Mouse (Mus musculus): ENCODE data around the gene Preb. TPM values are rescaled to one million over a fixed set of nuclear protein-coding genes. Genes with fewer than 3 reads are reported as not detected.

Gene Preb
- polyA plus RNA-seq, 1 experiment from 2014 or later = 103 TPM

DNA sequence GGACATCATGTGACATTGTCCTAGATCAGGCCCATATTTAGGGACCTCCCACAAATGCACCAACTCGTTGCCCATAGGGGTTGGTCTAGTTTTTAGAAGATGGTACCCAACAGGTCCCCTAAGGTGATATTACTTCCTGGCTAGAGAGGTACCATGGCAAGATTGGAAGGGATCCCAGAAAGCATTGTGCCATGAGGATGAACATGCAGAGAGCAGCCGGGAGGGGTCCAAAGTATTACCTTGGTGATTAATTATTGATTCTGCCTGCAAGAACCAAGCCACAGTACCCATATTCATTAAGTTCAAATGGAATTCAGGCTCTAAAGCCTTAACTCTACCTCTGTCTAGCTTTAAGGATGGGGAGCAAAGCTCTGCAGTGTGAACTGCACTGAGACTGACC lies 34.1 kb downstream of the Preb start:
- ATAC-seq (replicated peaks; ENCODE audit: low FRiP score, low read depth) (no peak), DNase-seq (ENCODE audit: low spot score) (no peak)
- H3K4me1 ChIP-seq (replicated peaks; ENCODE audit: insufficient read depth, low read length) = peaks cover 10% of the 10 kb centered on the region
- H3K9me3 ChIP-seq (replicated peaks; ENCODE audit: low read length) = no peaks in the 10 kb centered on the region
- no peaks in the 10 kb centered on the region for H3K36me3 ChIP-seq (ENCODE audit: insufficient read depth, low read length)
- no peak for TF ChIP-seq CTCF (IDR thresholded peaks at IDR 0.05; ENCODE audit: low read depth)
- WGBS = 83% methylated on average over 2 of the region's 2 CpGs
- H3K27me3 ChIP-seq (ENCODE audit: insufficient read depth, low read length) = no peaks in the 10 kb centered on the region
- no peak overlapping the region for H3K4me2 ChIP-seq (ENCODE audit: low read length)
- H3K27ac ChIP-seq = no peak overlapping the region
- H3K4me3 ChIP-seq (replicated peaks; ENCODE audit: low read depth, low read length) = no peak overlapping the region
- no peak overlapping the region for H3K9ac ChIP-seq (ENCODE audit: low read depth, low read length)

DNA sequence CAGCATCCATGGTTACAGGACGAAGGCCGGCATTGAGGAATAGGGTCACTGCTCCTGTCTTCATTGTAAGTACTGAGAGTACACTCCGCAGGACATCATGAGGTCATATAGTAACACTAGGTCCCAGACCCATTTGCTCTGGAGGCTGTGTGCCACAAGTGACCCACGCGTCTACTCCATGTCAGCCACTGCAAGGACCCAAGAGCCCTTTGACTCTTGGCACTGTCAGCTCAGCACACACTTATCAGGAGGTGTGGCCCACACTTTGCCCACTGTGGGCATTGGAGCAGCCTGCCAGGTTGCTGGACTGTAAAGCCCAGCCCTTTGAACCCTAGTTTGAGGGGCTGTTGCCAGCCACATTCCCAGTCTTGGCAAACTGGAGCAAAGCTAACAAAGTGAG lies 34.9 kb downstream of the Preb start:
- no peak overlapping the region for H3K4me2 ChIP-seq (ENCODE audit: low read length)
- DNase-seq (ENCODE audit: low spot score) = no peak
- peaks cover 12% of the 10 kb centered on the region for H3K4me1 ChIP-seq (replicated peaks; ENCODE audit: insufficient read depth, low read length)
- 87% methylated on average over 5 of the region's 5 CpGs for WGBS
- H3K4me3 ChIP-seq (replicated peaks; ENCODE audit: low read depth, low read length) = no peak overlapping the region
- H3K9me3 ChIP-seq (replicated peaks; ENCODE audit: low read length) = no peaks in the 10 kb centered on the region
- H3K9ac ChIP-seq (ENCODE audit: low read depth, low read length) = no peak overlapping the region
- no peaks in the 10 kb centered on the region for H3K36me3 ChIP-seq (ENCODE audit: insufficient read depth, low read length)
- H3K27me3 ChIP-seq (ENCODE audit: insufficient read depth, low read length) = no peaks in the 10 kb centered on the region
- ATAC-seq (replicated peaks; ENCODE audit: low FRiP score, low read depth) = no peak
- no peak overlapping the region for H3K27ac ChIP-seq
- no peak for TF ChIP-seq CTCF (IDR thresholded peaks at IDR 0.05; ENCODE audit: low read depth)

DNA sequence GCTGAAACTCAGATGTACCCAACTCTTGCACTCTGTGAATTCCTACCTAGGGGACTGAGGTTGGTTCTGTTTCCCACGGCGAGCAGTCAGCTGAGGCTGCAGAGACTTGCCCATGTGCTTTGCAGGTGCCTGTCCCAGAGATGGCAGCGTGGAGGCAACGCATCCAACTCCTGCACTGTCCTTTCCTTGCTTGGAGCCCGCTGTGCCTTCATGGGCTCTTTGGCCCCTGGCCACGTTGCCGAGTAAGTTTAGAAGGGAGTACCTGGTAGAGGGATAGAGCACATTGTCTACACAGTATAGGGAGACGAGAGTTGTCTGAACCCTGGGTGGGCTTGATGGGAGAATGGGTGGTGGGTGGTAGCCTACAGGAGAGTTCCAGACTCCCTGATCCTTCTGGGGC lies 35.5 kb downstream of the Preb start:
- Histone ChIP-seq H3K36me3 (ENCODE audit: insufficient read depth, low read length) (no peaks in the 10 kb centered on the region), H3K4me3 (replicated peaks; ENCODE audit: low read depth, low read length) (no peak overlapping the region), H3K9me3 (replicated peaks; ENCODE audit: low read length) (no peaks in the 10 kb centered on the region), H3K27me3 (ENCODE audit: insufficient read depth, low read length) (no peaks in the 10 kb centered on the region), H3K27ac (no peak overlapping the region), H3K9ac (ENCODE audit: low read depth, low read length) (no peak overlapping the region), H3K4me2 (ENCODE audit: low read length) (no peak overlapping the region), H3K4me1 (replicated peaks; ENCODE audit: insufficient read depth, low read length) (peaks cover 12% of the 10 kb centered on the region)
- DNase-seq (ENCODE audit: low spot score) (no peak), ATAC-seq (replicated peaks; ENCODE audit: low FRiP score, low read depth) (no peak)
- 84% methylated on average over 8 of the region's 8 CpGs for WGBS
- TF ChIP-seq CTCF (IDR thresholded peaks at IDR 0.05; ENCODE audit: low read depth) = no peak

- Histone ChIP-seq H3K27ac (no peak overlapping the region), H3K4me3 (replicated peaks; ENCODE audit: low read depth, low read length) (no peak overlapping the region), H3K27me3 (ENCODE audit: insufficient read depth, low read length) (no peaks in the 10 kb centered on the region), H3K36me3 (ENCODE audit: insufficient read depth, low read length) (0 out of 2 replicates have a peak, but pooled peaks cover 9% of the 10 kb centered on the region), H3K9ac (ENCODE audit: low read depth, low read length) (no peak overlapping the region), H3K4me1 (replicated peaks; ENCODE audit: insufficient read depth, low read length) (peaks cover 12% of the 10 kb centered on the region), H3K4me2 (ENCODE audit: low read length) (no peak overlapping the region), H3K9me3 (replicated peaks; ENCODE audit: low read length) (no peaks in the 10 kb centered on the region)
- DNase-seq (ENCODE audit: low spot score) (no peak), ATAC-seq (replicated peaks; ENCODE audit: low FRiP score, low read depth) (no peak)
- no peak for TF ChIP-seq CTCF (IDR thresholded peaks at IDR 0.05; ENCODE audit: low read depth)
- 79% methylated on average over 6 of the region's 6 CpGs for WGBS
Measured at GRCm38 (mm10) chr5:30923119-30923518, 37.0 kb downstream of the Preb start.

GRCm38 (mm10) chr5:30922581-30923041 lies 37.5 kb downstream of the Preb start:
- H3K4me3 ChIP-seq (replicated peaks; ENCODE audit: low read depth, low read length) = no peak overlapping the region

GRCm38 (mm10) chr5:30921256-30922033 lies 38.7 kb downstream of the Preb start, which contains the start of gene Khk:
TSS of gene Khk (plus strand) at chr5:30921431.
- TF ChIP-seq CTCF (IDR thresholded peaks at IDR 0.05; ENCODE audit: low read depth) = peak; percentile 86
- H3K9ac ChIP-seq (ENCODE audit: low read depth, low read length) = peak within 1 kb of the TSS; percentile 65
- H3K4me1 ChIP-seq (replicated peaks; ENCODE audit: insufficient read depth, low read length) = peaks cover 19% of the 10 kb centered on the region
- peaks cover 21% of the 10 kb centered on the region; the same call in 1 of the 2 replicates for H3K36me3 ChIP-seq (ENCODE audit: insufficient read depth, low read length)
- H3K9me3 ChIP-seq (replicated peaks; ENCODE audit: low read length) = no peaks in the 10 kb centered on the region
- H3K4me3 ChIP-seq (replicated peaks; ENCODE audit: low read depth, low read length) = peak within 1 kb of the TSS; percentile 56
- DNase-seq (ENCODE audit: low spot score) (peak; percentile 95), ATAC-seq (replicated peaks; ENCODE audit: low FRiP score, low read depth) (peak; percentile 80)
- H3K4me2 ChIP-seq (ENCODE audit: low read length) = peak within 1 kb of the TSS; percentile 82
- no peaks in the 10 kb centered on the region for H3K27me3 ChIP-seq (ENCODE audit: insufficient read depth, low read length)
- WGBS = 1% methylated on average over 37 of the region's 40 CpGs
- peak within 1 kb of the TSS; percentile 87 for H3K27ac ChIP-seq

More at GRCm38 (mm10) chr5:30922581-30923041, 37.5 kb downstream of the Preb start:
- no peaks in the 10 kb centered on the region for H3K27me3 ChIP-seq (ENCODE audit: insufficient read depth, low read length)
- H3K9ac ChIP-seq (ENCODE audit: low read depth, low read length) = no peak overlapping the region; the same call in 1 of the 2 replicates
- H3K27ac ChIP-seq = peak overlapping the region; percentile 9; the same call in 1 of the 2 replicates
- peaks cover 12% of the 10 kb centered on the region for H3K4me1 ChIP-seq (replicated peaks; ENCODE audit: insufficient read depth, low read length)
- ATAC-seq (replicated peaks; ENCODE audit: low FRiP score, low read depth) (no peak), DNase-seq (ENCODE audit: low spot score) (no peak)
- H3K36me3 ChIP-seq (ENCODE audit: insufficient read depth, low read length) = peaks cover 14% of the 10 kb centered on the region; the same call in 1 of the 2 replicates
- 75% methylated on average over 10 of the region's 10 CpGs for WGBS
- TF ChIP-seq CTCF (IDR thresholded peaks at IDR 0.05; ENCODE audit: low read depth) = no peak
- H3K4me2 ChIP-seq (ENCODE audit: low read length) = peak overlapping the region; percentile 82
- no peaks in the 10 kb centered on the region for H3K9me3 ChIP-seq (replicated peaks; ENCODE audit: low read length)
